Mouse (Mus musculus) intestine, embryonic 16.5 days (tissue): Measurements from ENCODE around the gene Adcy3. TPM values are rescaled to one million over a fixed set of nuclear protein-coding genes. Genes with fewer than 3 reads are reported as not detected.

ENCODE experiments used
- ATAC-seq: fragments of 200-750 bp; cut with Nextera tagmentation; 2 replicates; pipeline ENCODE4 v1.8.0; 2017; ENCODE audit warnings: moderate TSS enrichment, moderate library complexity
- H3K27ac ChIP-seq: fragments of 300-500 bp; sonication (generic); 2 replicates; pipeline ENCODE4 v1.5.1; 2014; ENCODE audit warnings: mild to moderate bottlenecking, low read length
- H3K27me3 ChIP-seq: fragments of 300-500 bp; sonication (generic); replicated peaks from 2 replicates; pipeline ENCODE4 v1.6.1; 2014; ENCODE audit warnings: low read length, control low read depth, mixed read lengths; ENCODE audit not compliant: control insufficient read depth, insufficient read depth
- H3K36me3 ChIP-seq: fragments of 300-500 bp; sonication (generic); 2 replicates; pipeline ENCODE4 v1.6.1; 2014; ENCODE audit warnings: low read length, control low read depth; ENCODE audit not compliant: control insufficient read depth, insufficient read depth
- H3K4me1 ChIP-seq: fragments of 300-500 bp; sonication (generic); 2 replicates; pipeline ENCODE4 v1.6.1; 2014; ENCODE audit warnings: low read length, control low read depth, mixed read lengths; ENCODE audit not compliant: control insufficient read depth, insufficient read depth
- H3K4me2 ChIP-seq: fragments of 300-500 bp; sonication (generic); 2 replicates; pipeline ENCODE4 v1.6.1; 2014; ENCODE audit warnings: low read depth, low read length, control low read depth
- H3K4me3 ChIP-seq: fragments of 300-500 bp; sonication (generic); 2 replicates; pipeline ENCODE4 v1.5.1; 2014; ENCODE audit warnings: mild to moderate bottlenecking, low read length
- H3K9ac ChIP-seq: fragments of 300-500 bp; sonication (generic); 2 replicates; pipeline ENCODE4 v1.6.1; 2014; ENCODE audit warnings: low read depth, low read length
- H3K9me3 ChIP-seq: fragments of 300-500 bp; sonication (generic); 2 replicates; pipeline ENCODE4 v1.6.1; 2016; ENCODE audit warnings: low read length, control low read depth; ENCODE audit not compliant: control insufficient read depth
- WGBS: fragments of 180-500 bp; shearing (Covaris S2); extraction: QIAGEN DNeasy Blood & Tissue Kit; methylation state at CpG from one replicate; pipeline ENCODE4 v1.1.7; 2014; 5-methylcytosine and 5-hydroxymethylcytosine counted together
- polyA plus RNA-seq: library from polyadenylated mRNA; unstranded; fragments of >200 nt; fragmentation: Nextera tagmentation; extraction: Ambion mirVana; gene quantifications from 2 replicates; pipeline ENCODE4 v1.2.1, GENCODE M21; 2015

Gene Adcy3
- polyA plus RNA-seq, 1 experiment from 2014 or later, result 5.0 TPM

DNA sequence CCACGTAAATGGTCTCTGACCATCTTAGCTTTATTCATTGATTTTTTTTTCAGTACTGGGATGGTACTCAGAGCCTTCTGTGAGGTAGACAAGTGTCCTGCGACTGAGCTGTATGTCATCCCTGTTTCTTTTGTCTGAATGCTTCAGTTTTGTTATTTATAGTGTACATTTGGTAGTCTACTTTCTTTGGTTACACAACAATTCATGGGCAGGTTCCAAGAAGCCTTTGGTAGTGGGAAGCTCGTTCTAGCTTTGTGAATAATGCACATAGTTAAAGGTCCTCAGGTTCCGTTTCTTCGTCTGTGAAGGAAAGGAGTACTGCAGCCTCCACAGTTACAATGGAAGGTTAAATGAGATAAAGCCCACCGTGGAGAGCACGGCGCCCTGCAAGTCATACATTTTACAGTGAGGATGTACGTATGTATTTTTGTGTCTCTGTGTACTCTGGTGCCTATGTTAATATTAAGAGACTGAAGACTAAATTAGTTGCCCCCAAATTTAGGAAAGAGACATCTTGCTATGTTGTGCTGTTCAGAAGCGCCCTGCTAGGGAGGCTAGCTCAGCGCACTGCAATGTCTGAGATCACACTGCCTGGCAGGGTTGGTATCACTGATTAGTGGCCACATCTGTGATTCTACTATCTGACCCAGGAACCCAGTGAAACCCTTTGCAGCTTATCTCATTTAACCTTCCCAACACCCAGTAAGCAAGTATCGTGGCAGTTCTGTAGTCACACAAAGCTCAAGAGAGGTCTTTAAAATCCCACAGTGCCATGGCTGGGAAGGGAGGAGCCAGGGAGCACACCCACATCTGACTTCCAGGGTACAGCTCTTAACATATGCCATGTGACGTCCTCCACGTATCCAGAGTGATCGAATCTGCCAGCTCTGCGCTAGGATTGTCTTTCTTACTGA is 120.1 kb downstream of the Adcy3 start:
- H3K4me3 ChIP-seq, result no peak overlapping the region
- no peaks in the 10 kb centered on the region for H3K9me3 ChIP-seq
- 83% methylated on average over 16 of the region's 16 CpGs for whole genome bisulfite sequencing
- peak; percentile 33; the same call in 1 of the 2 replicates for ATAC-seq
- no peak overlapping the region for H3K4me2 ChIP-seq
- H3K27ac ChIP-seq, result no peak overlapping the region
- H3K9ac ChIP-seq, result no peak overlapping the region
- H3K4me1 ChIP-seq, result no peaks in the 10 kb centered on the region
- H3K27me3 ChIP-seq, result no peaks in the 10 kb centered on the region
- H3K36me3 ChIP-seq, result no peaks in the 10 kb centered on the region; the same call in 1 of the 2 replicates

Other genes with a start within 250 kb of the Adcy3 start
- 2.4 and 2.5 TPM in 2 replicates for gene Pomc, start 178.2 kb upstream of the Adcy3 start, polyA plus RNA-seq
- gene Efr3b, start 94.2 kb upstream of the Adcy3 start, polyA plus RNA-seq, result 2.6 and 3.2 TPM in 2 replicates
- 3.7 and 3.9 TPM in 2 replicates for gene Dnajc27, start 50.5 kb upstream of the Adcy3 start, polyA plus RNA-seq
- gene Ptrhd1, start 100.9 kb downstream of the Adcy3 start, polyA plus RNA-seq, result 5.5 and 5.6 TPM in 2 replicates
- 9.8 and 11.1 TPM in 2 replicates for gene Cenpo, start 101.2 kb downstream of the Adcy3 start, polyA plus RNA-seq